Comparison of ENCODE assay signal across 14 mouse cellular contexts in genomic region chr2:50825626-50826025, GRCm38 (mm10).
"Had no signal": no experiment of that assay in that cellular context is flagged by ENCODE, and none has a peak within 500 bp of the region (broad histone marks: within the 10 kb centered on the region; RNA-seq: fewer than 3 reads in every experiment).

No protein-coding gene starts in this region.

- H3K4me1 ChIP-seq: neural tube, embryonic 15.5 days had no signal

- H3K9me3 ChIP-seq: midbrain, embryonic 13.5 days; neural tube, embryonic 15.5 days had no signal

- ATAC-seq: midbrain, embryonic 13.5 days had no signal

- H3K9ac ChIP-seq: liver, embryonic 14.5 days; lung, embryonic 14.5 days; midbrain, embryonic 13.5 days; neural tube, embryonic 15.5 days had no signal

- DNase-seq: kidney, adult 11 months; kidney, adult 9 months; kidney, postnatal 36 days; layer of hippocampus, adult 9-11 months; layer of hippocampus, postnatal 36 days; lung, embryonic 14.5 days; lung, postnatal 36 days; right cerebral cortex, adult 18-20 months; right cerebral cortex, postnatal 25 days; thymus, postnatal 36 days had no signal

- H3K4me3 ChIP-seq: midbrain, embryonic 13.5 days; neural tube, embryonic 15.5 days had no signal

- H3K27ac ChIP-seq: kidney, postnatal 0 days; liver, embryonic 14.5 days; midbrain, embryonic 13.5 days; neural tube, embryonic 15.5 days had no signal

- H3K4me2 ChIP-seq: lung, embryonic 14.5 days; midbrain, embryonic 13.5 days; neural tube, embryonic 15.5 days had no signal

- H3K36me3 ChIP-seq: midbrain, embryonic 13.5 days; neural tube, embryonic 15.5 days had no signal

- H3K27me3 ChIP-seq: midbrain, embryonic 13.5 days; neural tube, embryonic 15.5 days had no signal
